ENCODE assay signal across 10 mouse cellular contexts in the genomic region with DNA sequence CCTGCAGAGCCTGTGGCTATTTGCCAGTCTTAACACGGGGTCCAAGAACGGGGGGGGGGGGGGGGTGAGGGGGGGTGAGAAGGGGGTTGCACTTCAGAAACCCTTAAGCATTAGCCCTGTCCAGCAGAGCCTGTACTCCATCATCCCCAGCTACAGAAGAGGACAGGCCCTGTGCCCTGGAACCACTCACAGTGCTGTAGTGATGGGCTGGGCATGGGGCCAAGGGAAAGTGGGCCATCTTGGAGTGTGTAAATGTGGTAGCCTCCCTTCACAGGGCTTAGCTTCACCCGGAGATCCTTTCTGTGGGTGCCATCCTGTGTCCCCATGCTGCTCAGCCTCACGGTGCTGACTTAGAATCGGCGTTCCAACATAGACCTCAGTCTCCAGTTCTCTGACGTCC. TPM values are rescaled to one million over a fixed set of nuclear protein-coding genes. Genes with fewer than 3 reads are reported as not detected.
DNase-seq lines count a peak whose midpoint lies in the region; ATAC-seq lines count a peak whose summit lies in the region.
"Had no signal": no experiment of that assay in that cellular context is flagged by ENCODE, and none has a peak within 500 bp of the region (broad histone marks: within the 10 kb centered on the region; RNA-seq: fewer than 3 reads in every experiment).

No protein-coding gene starts in this region.

- no peaks in the 10 kb centered on the region for H3K27me3 ChIP-seq in hindbrain, embryonic 16.5 days (replicated peaks; ENCODE audit: control insufficient read depth, insufficient read depth, low read length)
- H3K27me3 ChIP-seq in hindbrain, embryonic 11.5 days (ENCODE audit: control insufficient read depth, insufficient read depth, low read length), result no peaks in the 10 kb centered on the region
- no peaks in the 10 kb centered on the region for H3K27me3 ChIP-seq in limb, embryonic 13.5 days

- H3K9ac ChIP-seq in hindbrain, embryonic 16.5 days (ENCODE audit: low read depth, low read length), result no peak overlapping the region
- no peak overlapping the region for H3K9ac ChIP-seq in hindbrain, embryonic 11.5 days (ENCODE audit: low read depth, low read length)
- no peak overlapping the region; the same call in 1 of the 2 replicates for H3K9ac ChIP-seq in limb, embryonic 13.5 days

- 78% methylated on average over 7 of the region's 7 CpGs for WGBS in hindbrain, embryonic 16.5 days
- WGBS in hindbrain, embryonic 11.5 days, result 94% methylated on average over 6 of the region's 7 CpGs
- WGBS in limb, embryonic 13.5 days, result 92% methylated on average over 5 of the region's 7 CpGs

- peak; percentile 60; the same call in 1 of the 2 replicates for ATAC-seq in hindbrain, embryonic 16.5 days
- ATAC-seq in hindbrain, embryonic 11.5 days (ENCODE audit: low FRiP score), result no peak
- ATAC-seq in limb, embryonic 13.5 days (ENCODE audit: low FRiP score, low read depth), result 0 out of 2 replicates have a peak, but pooled peaks have one; percentile 21
- no peak for ATAC-seq in megakaryocyte progenitor cell, adult 5-6 weeks (replicated peaks; ENCODE audit: poor library complexity)

- H3K4me3 ChIP-seq in hindbrain, embryonic 16.5 days (ENCODE audit: low read length), result no peak overlapping the region
- H3K4me3 ChIP-seq in hindbrain, embryonic 11.5 days (ENCODE audit: low read depth, low read length), result no peak overlapping the region
- no peak overlapping the region for H3K4me3 ChIP-seq in limb, embryonic 13.5 days

- no peak overlapping the region for H3K4me2 ChIP-seq in hindbrain, embryonic 16.5 days (ENCODE audit: low read length)
- H3K4me2 ChIP-seq in hindbrain, embryonic 11.5 days (replicated peaks; ENCODE audit: low read depth, low read length), result no peak overlapping the region
- H3K4me2 ChIP-seq in limb, embryonic 13.5 days (replicated peaks), result no peak overlapping the region

- DNase-seq in hindbrain, embryonic 11.5 days (ENCODE audit: low spot score), result no peak
- DNase-seq in NIH3T3 (ENCODE audit: low read depth), result peak; percentile 34
- peak; percentile 68 to 72 for DNase-seq in heart, adult 18-20 months
- no peak for DNase-seq in adrenal gland, adult 8-10 months
- no peak for DNase-seq in ovary, adult 18-20 months (ENCODE audit: low spot score)
- DNase-seq: kidney, adult 2 months; thymus, postnatal 14 days had no signal

- H3K27ac ChIP-seq in hindbrain, embryonic 16.5 days (ENCODE audit: low read depth, low read length), result no peak overlapping the region
- no peak overlapping the region for H3K27ac ChIP-seq in hindbrain, embryonic 11.5 days (ENCODE audit: low read depth, low read length)
- peak overlapping the region; percentile 79; the same call in 1 of the 2 replicates for H3K27ac ChIP-seq in limb, embryonic 13.5 days

- peaks cover 14% of the 10 kb centered on the region for H3K4me1 ChIP-seq in hindbrain, embryonic 16.5 days (ENCODE audit: control insufficient read depth, insufficient read depth, low read depth, low read length)
- peaks cover 12% of the 10 kb centered on the region; the same call in 1 of the 2 replicates for H3K4me1 ChIP-seq in hindbrain, embryonic 11.5 days (replicated peaks; ENCODE audit: control insufficient read depth, insufficient read depth, low read length)
- H3K4me1 ChIP-seq in limb, embryonic 13.5 days, result peaks cover 52% of the 10 kb centered on the region

- H3K36me3 ChIP-seq in hindbrain, embryonic 16.5 days (ENCODE audit: control insufficient read depth, insufficient read depth, low read length), result peaks cover 7% of the 10 kb centered on the region
- H3K36me3 ChIP-seq in hindbrain, embryonic 11.5 days (ENCODE audit: control insufficient read depth, insufficient read depth, low read length), result no peaks in the 10 kb centered on the region
- H3K36me3 ChIP-seq in limb, embryonic 13.5 days, result peaks cover 18% of the 10 kb centered on the region

- no peaks in the 10 kb centered on the region for H3K9me3 ChIP-seq in hindbrain, embryonic 16.5 days (ENCODE audit: control insufficient read depth, low read length)
- H3K9me3 ChIP-seq in hindbrain, embryonic 11.5 days (ENCODE audit: control insufficient read depth, low read length), result no peaks in the 10 kb centered on the region
- no peaks in the 10 kb centered on the region for H3K9me3 ChIP-seq in limb, embryonic 13.5 days

RNA-seq across cellular contexts. Expression of a gene that starts 24.9 kb away (rescaled TPM):
- polyA plus RNA-seq in hindbrain, embryonic 16.5 days (2015; fragmentation: Nextera tagmentation; extraction: Ambion mirVana), result 12.0 and 13.2 TPM in 2 replicates
- polyA plus RNA-seq in hindbrain, embryonic 11.5 days (2014; fragmentation: Nextera tagmentation; extraction: Ambion mirVana), result 14.7 and 15.1 TPM in 2 replicates
- 10 to 100 TPM; 26.2 to 28.0 TPM for total RNA-seq in heart, adult 18-20 months (2021)
- polyA plus RNA-seq in limb, embryonic 13.5 days (2015; fragmentation: Nextera tagmentation; extraction: Ambion mirVana), result 11.3 and 12.2 TPM in 2 replicates
- 10 to 100 TPM; 56.2 to 98.7 (median 78.5) TPM for total RNA-seq in adrenal gland, adult 8-10 months (2022)
- 19.0 and 24.9 TPM in 2 replicates for total RNA-seq in megakaryocyte progenitor cell, adult 5-6 weeks (2015)
- 26.7 and 29.6 TPM in 2 replicates for total RNA-seq in megakaryocyte progenitor cell, adult 5-6 weeks (2017)

RNA-seq across cellular contexts. Expression of a gene that starts 32.9 kb away (rescaled TPM):
- 6.2 and 6.4 TPM in 2 replicates for polyA plus RNA-seq in hindbrain, embryonic 16.5 days (2015; fragmentation: Nextera tagmentation; extraction: Ambion mirVana)
- polyA plus RNA-seq in hindbrain, embryonic 11.5 days (2014; fragmentation: Nextera tagmentation; extraction: Ambion mirVana), result 7.8 and 9.3 TPM in 2 replicates
- 1 to 10 TPM; 2.1 to 2.2 TPM for total RNA-seq in heart, adult 18-20 months (2021)
- polyA plus RNA-seq in limb, embryonic 13.5 days (2015; fragmentation: Nextera tagmentation; extraction: Ambion mirVana), result 7.7 and 9.0 TPM in 2 replicates
- total RNA-seq in adrenal gland, adult 8-10 months (2022), result 10 to 100 TPM in 1 of 4 experiments, 1 to 10 TPM in 3; 6.1 to 11.2 (median 7.7) TPM
- total RNA-seq in megakaryocyte progenitor cell, adult 5-6 weeks (2015), result 6.2 and 8.4 TPM in 2 replicates
- total RNA-seq in megakaryocyte progenitor cell, adult 5-6 weeks (2017), result 6.3 and 7.5 TPM in 2 replicates

Comparison
In these comparisons a context has a peak if more than half of its experiments do, and no peak if none do; other contexts are left out.
1. ATAC-seq: peak in hindbrain, embryonic 16.5 days (single experiment) and limb, embryonic 13.5 days (single experiment); none in hindbrain, embryonic 11.5 days (single experiment) and megakaryocyte progenitor cell, adult 5-6 weeks (single experiment).
2. DNase-seq: peak in NIH3T3 (single experiment) and heart, adult 18-20 months (2 of 2); none in hindbrain, embryonic 11.5 days (single experiment), adrenal gland, adult 8-10 months (single experiment) and ovary, adult 18-20 months (single experiment).